Mouse (Mus musculus) hindbrain, embryonic 10.5 days (tissue): ENCODE results near the gene Ropn1l. TPM values are rescaled to one million over a fixed set of nuclear protein-coding genes. Genes with fewer than 3 reads are reported as not detected.

ENCODE experiments used
- DNase-seq: peaks from one replicate; pipeline ENCODE4 v3.0.0-alpha.2; 2017; ENCODE audit warnings: low spot score
- H3K27ac ChIP-seq: fragments of 300-500 bp; sonication (generic); 2 replicates; pipeline ENCODE4 v1.5.1; 2016; ENCODE audit warnings: mild to moderate bottlenecking, moderate library complexity
- H3K27me3 ChIP-seq: fragments of 300-500 bp; sonication (generic); 2 replicates; pipeline ENCODE4 v1.6.1; 2016; ENCODE audit warnings: mild to moderate bottlenecking; ENCODE audit not compliant: poor library complexity, insufficient read depth, severe bottlenecking
- H3K36me3 ChIP-seq: fragments of 300-500 bp; sonication (generic); 2 replicates; pipeline ENCODE4 v1.6.1; 2016; ENCODE audit warnings: mild to moderate bottlenecking, moderate library complexity
- H3K4me1 ChIP-seq: fragments of 300-500 bp; sonication (generic); replicated peaks from 2 replicates; pipeline ENCODE4 v1.6.1; 2016; ENCODE audit warnings: mild to moderate bottlenecking
- H3K4me3 ChIP-seq: fragments of 300-500 bp; sonication (generic); 2 replicates; pipeline ENCODE4 v1.5.1; 2016; ENCODE audit warnings: mild to moderate bottlenecking, moderate library complexity
- H3K9me3 ChIP-seq: fragments of 300-500 bp; sonication (generic); 2 replicates; pipeline ENCODE4 v1.6.1; 2016; ENCODE audit warnings: mild to moderate bottlenecking, moderate library complexity
- WGBS: fragments of 180-500 bp; shearing (Covaris S2); methylation state at CpG from one replicate; pipeline ENCODE4 v1.1.7; 2016; 5-methylcytosine and 5-hydroxymethylcytosine counted together
- polyA plus RNA-seq: library from polyadenylated mRNA; unstranded; fragments of >200 nt; fragmentation: Nextera tagmentation; extraction: Ambion mirVana; gene quantifications from 2 replicates; pipeline ENCODE4 v1.2.1, GENCODE M21; 2016

Gene Ropn1l
- 3.4 and 4.5 TPM in 2 replicates for polyA plus RNA-seq

- Histone ChIP-seq H3K4me1 (peaks cover 21% of the 10 kb centered on the region; the same call in 1 of the 2 replicates), H3K27ac (peak within 1 kb of the TSS; percentile 90), H3K27me3 (no peaks in the 10 kb centered on the region; the same call in 1 of the 2 replicates), H3K4me3 (peak within 1 kb of the TSS; percentile 72), H3K36me3 (peaks cover 23% of the 10 kb centered on the region), H3K9me3 (no peaks in the 10 kb centered on the region)
- under 1% methylated on average over 57 of the region's 57 CpGs for WGBS
- peak; percentile 96 for DNase-seq
These were observed at the start of gene Ropn1l for GRCm38 (mm10) chr15:31453098-31453916. Gene Ropn1l, minus strand, starts transcription at chr15:31453737.

DNA sequence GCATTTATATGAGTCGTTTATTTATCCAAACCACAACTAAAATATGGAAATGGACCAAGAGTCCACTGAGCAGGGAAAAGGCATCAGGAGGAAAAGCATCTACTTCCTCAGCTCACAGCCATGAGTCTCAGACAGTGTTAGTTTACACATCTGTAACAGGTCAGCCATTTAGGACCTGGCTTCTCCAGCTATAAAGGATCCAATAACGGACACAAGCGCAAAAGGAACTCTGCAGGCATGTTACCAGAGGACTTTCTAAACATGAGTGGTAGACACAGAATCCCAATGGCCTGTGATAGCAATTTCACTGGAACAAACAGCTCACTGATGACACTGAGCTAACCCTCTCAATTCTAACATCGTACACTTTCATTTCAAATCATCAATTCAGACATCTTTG, 49.5 kb upstream of the Ropn1l start:
- DNase-seq, result no peak
- H3K9me3 ChIP-seq, result no peaks in the 10 kb centered on the region
- 87% methylated on average over 4 of the region's 4 CpGs for WGBS
- no peak overlapping the region for H3K4me3 ChIP-seq
- H3K27me3 ChIP-seq, result no peaks in the 10 kb centered on the region
- peaks cover 50% of the 10 kb centered on the region for H3K36me3 ChIP-seq
- H3K27ac ChIP-seq, result no peak overlapping the region
- no peaks in the 10 kb centered on the region for H3K4me1 ChIP-seq

- no peak for DNase-seq
- Histone ChIP-seq H3K36me3 (peaks cover 56% of the 10 kb centered on the region), H3K4me1 (no peaks in the 10 kb centered on the region), H3K27ac (no peak overlapping the region), H3K4me3 (no peak overlapping the region), H3K27me3 (no peaks in the 10 kb centered on the region), H3K9me3 (no peaks in the 10 kb centered on the region)
- 100% methylated on average over 1 of the region's 1 CpGs for WGBS
These were observed 48.8 kb upstream of the Ropn1l start for GRCm38 (mm10) chr15:31502313-31502712.

DNA sequence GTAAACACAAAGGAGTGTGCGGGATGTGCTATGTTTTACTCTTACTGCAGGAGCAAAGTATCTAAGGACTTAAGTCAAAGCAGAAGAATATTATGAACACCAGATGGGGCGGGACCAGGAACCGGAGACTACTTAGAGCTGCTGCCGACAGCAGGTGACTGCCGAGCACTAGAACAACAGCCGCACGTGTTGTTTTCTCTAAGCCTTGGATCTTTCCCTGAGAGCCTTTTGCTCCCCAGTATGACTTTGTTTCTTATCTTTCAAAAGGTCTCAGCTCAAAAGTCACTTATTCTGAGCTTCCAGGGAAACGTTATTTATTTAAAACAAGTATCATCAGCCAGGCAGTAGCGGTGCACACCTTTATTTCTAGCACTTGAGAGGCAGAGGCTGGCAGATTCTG, 41.3 kb upstream of the Ropn1l start:
- H3K9me3 ChIP-seq, result no peaks in the 10 kb centered on the region
- no peak overlapping the region for H3K27ac ChIP-seq
- peaks cover 87% of the 10 kb centered on the region for H3K36me3 ChIP-seq
- DNase-seq, result no peak
- no peak overlapping the region for H3K4me3 ChIP-seq
- H3K27me3 ChIP-seq, result no peaks in the 10 kb centered on the region
- WGBS, result 91% methylated on average over 9 of the region's 9 CpGs
- H3K4me1 ChIP-seq, result no peaks in the 10 kb centered on the region

GRCm38 (mm10) chr15:31494310-31494709, 40.8 kb upstream of the Ropn1l start:
- WGBS, result 73% methylated on average over 3 of the region's 3 CpGs
- Histone ChIP-seq H3K27ac (no peak overlapping the region), H3K27me3 (no peaks in the 10 kb centered on the region), H3K36me3 (peaks cover 87% of the 10 kb centered on the region), H3K9me3 (no peaks in the 10 kb centered on the region), H3K4me3 (no peak overlapping the region), H3K4me1 (no peaks in the 10 kb centered on the region)
- no peak for DNase-seq

DNA sequence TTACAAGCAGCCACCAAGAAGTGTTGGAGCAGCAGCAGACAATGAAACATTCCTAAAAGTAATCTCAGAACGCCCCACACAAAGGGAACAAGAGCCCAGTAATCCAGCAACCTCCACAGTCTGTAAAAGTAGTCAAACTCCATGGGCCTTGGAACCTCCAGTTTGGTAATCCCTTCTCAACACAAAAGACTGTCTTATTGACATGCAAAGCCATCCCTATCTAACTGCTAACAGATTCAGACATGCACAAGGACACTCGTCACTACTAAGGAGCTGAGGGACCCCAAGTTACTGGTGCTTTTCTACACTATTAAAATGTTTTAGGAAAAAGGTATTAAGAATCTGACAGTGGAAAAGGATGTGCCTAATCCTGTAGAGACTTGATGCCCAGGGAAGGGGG, 33.9 kb upstream of the Ropn1l start:
- Histone ChIP-seq H3K4me1 (no peaks in the 10 kb centered on the region), H3K27ac (no peak overlapping the region), H3K9me3 (no peaks in the 10 kb centered on the region), H3K27me3 (no peaks in the 10 kb centered on the region), H3K4me3 (no peak overlapping the region), H3K36me3 (peaks cover 84% of the 10 kb centered on the region)
- no peak for DNase-seq
- WGBS, result 78% methylated on average over 2 of the region's 2 CpGs

DNA sequence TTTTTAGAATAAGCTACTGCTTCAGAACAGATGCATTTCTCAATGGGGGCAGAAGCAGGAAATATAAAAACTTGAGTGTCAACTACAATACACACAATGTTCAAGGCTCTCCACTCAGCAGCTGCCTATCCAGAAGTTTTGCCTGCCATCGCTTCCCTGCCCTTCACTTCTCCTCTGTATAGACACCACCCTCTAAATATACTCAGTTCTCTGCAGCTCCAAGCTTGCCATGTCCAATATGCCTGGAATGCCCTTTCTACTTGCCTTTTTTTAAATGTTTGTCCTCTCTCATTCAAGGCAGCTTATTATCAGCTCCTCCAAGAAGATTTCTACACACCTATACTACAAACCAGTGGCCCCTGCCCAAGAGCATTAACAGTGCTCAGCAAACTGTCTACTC, 23.1 kb upstream of the Ropn1l start:
- H3K4me3 ChIP-seq, result no peak overlapping the region
- no peak for DNase-seq
- no peak overlapping the region for H3K27ac ChIP-seq
- H3K27me3 ChIP-seq, result no peaks in the 10 kb centered on the region
- H3K4me1 ChIP-seq, result no peaks in the 10 kb centered on the region
- peaks cover 81% of the 10 kb centered on the region for H3K36me3 ChIP-seq
- no peaks in the 10 kb centered on the region for H3K9me3 ChIP-seq
- 94% methylated on average over 1 of the region's 1 CpGs for WGBS

- WGBS, result 90% methylated on average over 4 of the region's 4 CpGs
- Histone ChIP-seq H3K36me3 (peaks cover 74% of the 10 kb centered on the region), H3K9me3 (no peaks in the 10 kb centered on the region), H3K27ac (no peak overlapping the region), H3K4me1 (no peaks in the 10 kb centered on the region), H3K27me3 (no peaks in the 10 kb centered on the region), H3K4me3 (no peak overlapping the region)
- DNase-seq, result no peak
These were observed 19.4 kb upstream of the Ropn1l start for GRCm38 (mm10) chr15:31472645-31473574.

- Histone ChIP-seq H3K4me3 (no peak overlapping the region), H3K36me3 (peaks cover 75% of the 10 kb centered on the region), H3K27ac (no peak overlapping the region), H3K4me1 (no peaks in the 10 kb centered on the region), H3K27me3 (no peaks in the 10 kb centered on the region), H3K9me3 (no peaks in the 10 kb centered on the region)
- DNase-seq, result no peak
- WGBS, result 93% methylated on average over 4 of the region's 4 CpGs
These were observed 18.0 kb upstream of the Ropn1l start for GRCm38 (mm10) chr15:31471529-31471928.

GRCm38 (mm10) chr15:31469497-31469896, 16.0 kb upstream of the Ropn1l start:
- no peaks in the 10 kb centered on the region for H3K4me1 ChIP-seq
- H3K4me3 ChIP-seq, result no peak overlapping the region
- H3K27ac ChIP-seq, result no peak overlapping the region
- WGBS, result 87% methylated on average over 4 of the region's 4 CpGs
- H3K36me3 ChIP-seq, result peaks cover 80% of the 10 kb centered on the region
- no peaks in the 10 kb centered on the region for H3K27me3 ChIP-seq
- no peaks in the 10 kb centered on the region for H3K9me3 ChIP-seq
- DNase-seq, result no peak

- H3K4me3 ChIP-seq, result no peak overlapping the region
- H3K27me3 ChIP-seq, result no peaks in the 10 kb centered on the region
- H3K27ac ChIP-seq, result no peak overlapping the region
- peaks cover 81% of the 10 kb centered on the region for H3K36me3 ChIP-seq
- DNase-seq, result no peak
- no peaks in the 10 kb centered on the region for H3K9me3 ChIP-seq
- WGBS, result 92% methylated on average over 5 of the region's 5 CpGs
- H3K4me1 ChIP-seq, result no peaks in the 10 kb centered on the region
These were observed 15.3 kb upstream of the Ropn1l start for GRCm38 (mm10) chr15:31468806-31469205.

DNA sequence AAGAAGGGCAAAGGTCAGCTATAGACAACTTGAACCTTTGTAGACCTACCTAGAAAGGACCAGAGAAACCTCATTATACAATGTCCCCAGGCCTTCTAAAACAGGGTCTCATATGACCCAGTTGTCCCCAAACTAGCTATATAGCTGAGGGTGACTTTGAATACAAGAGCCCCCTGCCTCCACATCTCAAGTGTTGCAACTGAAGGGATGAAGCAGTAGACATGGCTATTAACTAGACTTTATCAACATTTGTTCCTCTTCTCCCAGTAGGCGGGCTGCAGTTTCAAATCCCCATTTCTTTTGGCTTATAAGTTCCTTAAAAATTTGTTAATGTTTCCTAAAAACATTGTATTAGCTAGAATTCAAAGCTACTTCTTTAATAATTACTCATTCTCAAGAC, 13.2 kb upstream of the Ropn1l start:
- WGBS, result 84% methylated on average over 1 of the region's 1 CpGs
- Histone ChIP-seq H3K9me3 (no peaks in the 10 kb centered on the region), H3K27me3 (no peaks in the 10 kb centered on the region), H3K4me1 (no peaks in the 10 kb centered on the region), H3K4me3 (no peak overlapping the region), H3K27ac (no peak overlapping the region), H3K36me3 (peaks cover 93% of the 10 kb centered on the region)
- no peak for DNase-seq

- Histone ChIP-seq H3K4me1 (no peaks in the 10 kb centered on the region), H3K4me3 (no peak overlapping the region), H3K9me3 (no peaks in the 10 kb centered on the region), H3K27me3 (no peaks in the 10 kb centered on the region), H3K27ac (no peak overlapping the region), H3K36me3 (peaks cover 93% of the 10 kb centered on the region)
- 90% methylated on average over 5 of the region's 5 CpGs for WGBS
- DNase-seq, result no peak
These were observed 12.8 kb upstream of the Ropn1l start for GRCm38 (mm10) chr15:31466295-31466694.
